Mouse (Mus musculus): ENCODE measurements around the gene Cldn19.
"Not testable (repeated sequence)": the region's sequence is repeated elsewhere in the genome, so short reads cannot be mapped to it uniquely, and the experiment has no call there.

Cldn19 gene

GRCm38 (mm10) chr4:119254012-119254618 lies 1.1 kb upstream of the Cldn19 start:
- peak; percentile 63 for DNase-seq

GRCm38 (mm10) chr4:119257083-119257482 lies 1.9 kb downstream of the Cldn19 start:
- DNase-seq = no peak

- DNase-seq = no peak
Measured at GRCm38 (mm10) chr4:119259344-119260254, 4.4 kb downstream of the Cldn19 start.

GRCm38 (mm10) chr4:119261087-119261713 lies 6.0 kb downstream of the Cldn19 start:
- no peak for DNase-seq

DNA sequence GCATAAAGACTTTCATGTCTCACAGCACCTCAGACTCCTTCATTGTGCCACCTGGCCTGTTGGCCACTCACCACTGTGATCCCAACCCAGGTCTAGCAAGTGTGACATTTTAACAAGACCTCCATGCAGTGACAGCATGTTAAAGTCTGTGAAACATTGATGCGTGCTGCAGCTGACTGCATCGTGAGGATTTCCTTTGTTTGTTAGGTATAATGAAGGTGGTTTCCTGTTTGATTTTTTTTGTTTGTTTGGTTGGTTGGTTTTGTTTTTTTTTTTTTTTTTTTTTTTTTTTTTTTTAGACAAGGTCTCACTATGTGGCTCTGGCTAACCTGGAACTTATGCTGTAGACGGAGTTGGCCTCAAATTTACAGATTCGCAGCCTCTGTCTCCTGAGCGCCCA lies 7.3 kb downstream of the Cldn19 start:
- no peak for DNase-seq

DNA sequence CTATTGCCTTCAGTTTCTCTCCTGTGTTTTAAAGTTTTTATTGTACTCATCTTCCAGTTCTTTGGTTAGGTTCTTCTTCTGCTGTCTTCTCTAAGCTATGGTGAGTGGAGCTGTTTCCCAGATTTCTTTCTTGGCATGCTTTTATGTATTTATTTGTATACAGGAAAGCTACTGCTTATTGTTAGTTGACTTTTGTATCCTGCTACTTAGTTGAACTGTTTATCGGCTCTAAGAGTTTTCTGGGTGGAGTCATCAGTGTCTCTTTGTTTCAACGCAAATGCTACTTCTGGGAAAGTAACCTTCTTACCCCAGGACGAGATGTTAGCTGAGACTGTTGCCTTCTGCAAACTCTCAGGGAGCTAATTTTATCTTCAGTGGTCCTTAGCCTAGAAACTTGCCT lies 8.2 kb downstream of the Cldn19 start:
- no peak for DNase-seq

DNA sequence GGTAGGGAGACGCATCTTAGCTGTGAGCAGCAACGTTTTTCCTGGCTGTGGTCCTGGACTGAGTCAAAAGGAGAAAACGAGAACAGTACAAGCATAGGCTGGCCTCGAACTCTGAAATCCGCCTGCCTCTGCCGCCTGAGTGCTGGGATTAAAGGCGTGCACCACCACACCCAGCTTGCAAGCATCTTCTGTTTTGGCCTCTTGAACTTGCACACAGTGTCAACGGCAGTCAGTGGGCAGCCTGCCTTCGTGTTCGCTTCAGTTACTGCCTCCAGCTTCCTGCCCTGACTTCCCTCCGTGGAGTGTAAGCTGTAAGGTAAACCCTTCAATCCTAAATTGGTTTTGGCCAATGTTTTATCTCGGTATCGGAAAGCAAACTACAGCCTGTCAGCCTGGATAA lies 11.4 kb downstream of the Cldn19 start:
- no peak for DNase-seq

- no peak for DNase-seq
Measured at GRCm38 (mm10) chr4:119274627-119275026, 19.4 kb downstream of the Cldn19 start.

DNA sequence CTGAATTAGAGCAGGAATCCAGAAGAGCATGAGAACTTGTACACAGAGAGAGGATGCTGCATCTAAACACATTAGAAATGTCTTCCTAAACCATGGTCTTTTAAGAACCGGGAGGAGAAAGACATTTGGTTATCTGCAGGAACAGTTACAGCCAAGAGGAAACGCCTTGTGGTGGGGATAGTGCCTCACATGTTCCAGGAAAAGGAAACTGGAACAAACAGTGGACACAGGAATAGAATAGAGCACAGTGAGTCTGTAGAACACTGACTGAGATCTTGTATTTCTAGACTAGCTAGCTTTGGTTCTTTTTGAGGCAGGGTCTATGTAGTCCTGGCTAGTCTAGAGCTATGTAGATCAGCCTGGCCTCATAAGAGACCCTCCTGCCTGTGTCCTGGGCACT lies 20.0 kb downstream of the Cldn19 start:
- DNase-seq = no peak

- DNase-seq = no peak
Measured at GRCm38 (mm10) chr4:119275726-119276125, 20.5 kb downstream of the Cldn19 start.

- not testable (repeated sequence) for DNase-seq
Measured at GRCm38 (mm10) chr4:119278784-119279183, 23.6 kb downstream of the Cldn19 start.

- no peak for DNase-seq
Measured at GRCm38 (mm10) chr4:119284861-119285260, 29.6 kb downstream of the Cldn19 start.

GRCm38 (mm10) chr4:119285336-119285735 lies 30.1 kb downstream of the Cldn19 start:
- no peak for DNase-seq

DNA sequence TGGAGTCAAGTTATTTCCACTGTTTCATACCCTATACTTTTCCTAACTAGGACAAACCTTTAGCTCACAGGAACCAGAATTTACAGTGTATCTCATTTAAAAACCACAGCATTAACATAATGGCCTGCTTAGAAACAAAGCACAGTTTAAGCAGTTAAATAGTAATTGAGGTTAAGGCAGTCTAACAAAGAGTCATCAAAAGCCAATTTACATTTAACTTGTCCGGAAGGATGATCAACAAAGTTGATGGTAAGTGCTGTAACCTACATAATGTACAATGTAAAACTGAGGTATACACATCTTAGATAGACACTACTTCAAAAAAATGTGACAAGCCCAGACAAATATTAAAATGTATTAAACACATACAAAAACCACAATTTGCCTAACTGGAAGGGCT lies 36.7 kb downstream of the Cldn19 start:
- DNase-seq = no peak

GRCm38 (mm10) chr4:119292771-119293573 lies 37.8 kb downstream of the Cldn19 start:
- peak; percentile 58 for DNase-seq

- peak; percentile 41 for DNase-seq
Measured at GRCm38 (mm10) chr4:119293574-119294258, 38.5 kb downstream of the Cldn19 start.

GRCm38 (mm10) chr4:119294415-119295133 lies 39.4 kb downstream of the Cldn19 start, which contains the start of gene Ybx1:
TSS of gene Ybx1 (minus strand) at chr4:119294604.
- DNase-seq = peak; percentile 100

DNA sequence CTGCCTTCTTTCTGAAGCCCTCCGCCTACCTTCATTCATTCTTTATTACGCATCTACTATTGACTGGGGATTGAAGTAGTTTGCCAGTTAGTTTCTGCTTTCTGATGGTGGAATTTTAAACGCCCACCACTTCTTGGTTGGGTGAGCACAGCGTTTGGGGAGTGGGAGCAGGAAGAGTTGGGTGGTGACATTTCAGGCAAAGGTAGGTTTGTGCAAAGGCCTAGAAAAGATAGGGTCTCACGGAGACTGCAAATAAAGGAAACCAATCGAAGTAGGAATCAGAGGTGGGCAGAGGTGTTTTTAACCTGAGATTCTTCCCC lies 39.9 kb downstream of the Cldn19 start:
- DNase-seq = no peak

GRCm38 (mm10) chr4:119297361-119297760 lies 42.1 kb downstream of the Cldn19 start:
- no peak for DNase-seq

GRCm38 (mm10) chr4:119300761-119301160 lies 45.5 kb downstream of the Cldn19 start:
- no peak for DNase-seq

GRCm38 (mm10) chr4:119301777-119302176 lies 46.6 kb downstream of the Cldn19 start:
- DNase-seq = no peak

DNA sequence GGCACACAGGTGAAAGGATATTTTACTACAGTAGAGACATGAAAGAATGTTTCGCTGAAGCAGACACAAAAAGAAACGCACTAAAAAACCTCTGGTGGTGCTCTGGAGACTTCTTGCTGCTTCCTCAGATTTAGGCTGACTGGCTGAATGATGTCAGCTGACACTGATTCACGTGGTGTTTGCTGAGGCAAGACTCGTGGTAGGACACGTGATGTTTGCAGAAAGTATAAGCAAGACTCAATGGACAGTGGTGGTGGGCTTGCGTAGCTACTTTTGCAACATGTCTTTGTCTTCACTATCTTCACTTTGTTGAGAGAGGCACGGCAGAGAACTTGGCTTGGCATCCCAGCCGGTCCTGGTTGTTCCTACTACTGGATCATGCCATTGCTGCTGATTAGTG lies 48.1 kb downstream of the Cldn19 start:
- DNase-seq = peak; percentile 29

All from kidney, adult 18-20 months (tissue).